Mouse (Mus musculus): ENCODE results near the gene Tnnt2.
A peak's percentile ranks its signal among the peaks of the same experiment; 100 is the strongest.

Tnnt2 gene

GRCm38 (mm10) chr1:135820071-135820470 lies 16.1 kb upstream of the Tnnt2 start:
- DNase-seq = no peak

- no peak for DNase-seq
Observed at GRCm38 (mm10) chr1:135820736-135821364, 15.3 kb upstream of the Tnnt2 start.

GRCm38 (mm10) chr1:135821780-135822179 lies 14.4 kb upstream of the Tnnt2 start:
- DNase-seq = no peak

GRCm38 (mm10) chr1:135828918-135829317 lies 7.2 kb upstream of the Tnnt2 start:
- no peak for DNase-seq

GRCm38 (mm10) chr1:135834206-135834859 lies 1.8 kb upstream of the Tnnt2 start:
- DNase-seq = no peak

GRCm38 (mm10) chr1:135834983-135835382 lies 1.2 kb upstream of the Tnnt2 start:
- DNase-seq = no peak

- DNase-seq = no peak
Observed at GRCm38 (mm10) chr1:135838626-135839025, 2.5 kb downstream of the Tnnt2 start.

- DNase-seq = no peak
Observed at GRCm38 (mm10) chr1:135839065-135839464, 2.9 kb downstream of the Tnnt2 start.

GRCm38 (mm10) chr1:135840675-135841395 lies 4.7 kb downstream of the Tnnt2 start:
- no peak for DNase-seq

GRCm38 (mm10) chr1:135843519-135844262 lies 7.5 kb downstream of the Tnnt2 start:
- DNase-seq = no peak

GRCm38 (mm10) chr1:135844481-135844880 lies 8.3 kb downstream of the Tnnt2 start:
- no peak for DNase-seq

GRCm38 (mm10) chr1:135846632-135847031 lies 10.5 kb downstream of the Tnnt2 start:
- no peak for DNase-seq

GRCm38 (mm10) chr1:135847139-135847562 lies 11.0 kb downstream of the Tnnt2 start:
- no peak for DNase-seq

- no peak for DNase-seq
Observed at GRCm38 (mm10) chr1:135847611-135848351, 11.6 kb downstream of the Tnnt2 start.

- DNase-seq = no peak
Observed at GRCm38 (mm10) chr1:135850722-135851512, 14.8 kb downstream of the Tnnt2 start.

GRCm38 (mm10) chr1:135852044-135852756 lies 16.0 kb downstream of the Tnnt2 start:
- DNase-seq = peak; percentile 11

GRCm38 (mm10) chr1:135853200-135853599 lies 17.0 kb downstream of the Tnnt2 start:
- no peak for DNase-seq

- DNase-seq = no peak
Observed at GRCm38 (mm10) chr1:135854591-135855343, 18.6 kb downstream of the Tnnt2 start.

- DNase-seq = no peak
Observed at GRCm38 (mm10) chr1:135855344-135855687, 19.2 kb downstream of the Tnnt2 start.

GRCm38 (mm10) chr1:135856070-135856469 lies 19.9 kb downstream of the Tnnt2 start:
- DNase-seq = no peak
